Mouse (Mus musculus) retina, postnatal 1 day (tissue): Measurements from ENCODE around the gene Tmem119.

Experiments
- DNase-seq: peaks from one replicate; pipeline ENCODE4 v3.0.0-alpha.2; 2012

Gene Tmem119

GRCm38 (mm10) chr5:113755347-113756030, 44.8 kb downstream of the Tmem119 start:
- no peak for DNase-seq

GRCm38 (mm10) chr5:113751521-113752157, 48.7 kb downstream of the Tmem119 start:
- DNase-seq: no peak

- no peak for DNase-seq
Measured at GRCm38 (mm10) chr5:113748556-113749331, 51.6 kb downstream of the Tmem119 start.

DNA sequence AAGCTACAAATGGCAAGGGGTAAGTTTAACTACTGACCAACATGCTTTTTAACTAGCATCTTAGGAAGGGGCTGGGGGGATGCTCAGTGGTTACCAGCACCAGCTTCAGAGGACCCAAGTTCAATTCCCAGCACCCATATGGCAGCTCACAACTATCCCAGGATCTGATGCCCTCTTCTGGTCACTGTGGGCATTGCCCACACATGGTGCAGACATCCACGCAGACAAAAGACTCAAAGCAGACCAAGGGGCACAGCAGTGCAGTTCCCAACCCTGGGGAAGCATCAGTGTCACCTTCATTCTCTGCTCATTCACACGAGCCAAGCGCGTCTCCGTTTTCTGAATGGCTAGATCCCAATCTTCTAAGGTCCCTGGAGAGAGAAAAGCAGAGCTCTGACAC, 52.7 kb downstream of the Tmem119 start:
- no peak for DNase-seq
